Mouse (Mus musculus) ES-E14 (cell line): ENCODE results near the gene Cdh13.

Experiments
- HCFC1 ChIP-seq: IDR thresholded peaks from 2 replicates; pipeline ENCODE4 v1.6.1; 2012; ENCODE audit warnings: low read length, inconsistent platforms, borderline replicate concordance; ENCODE audit not compliant: insufficient read depth
- MAFK ChIP-seq: IDR thresholded peaks from 2 replicates; pipeline ENCODE4 v1.6.1; 2014; ENCODE audit warnings: mild to moderate bottlenecking, low read depth, low read length, inconsistent platforms; ENCODE audit not compliant: insufficient read depth
- ZC3H11A ChIP-seq: IDR thresholded peaks from 2 replicates; pipeline ENCODE4 v1.6.1; 2012; ENCODE audit warnings: low read depth, mild to moderate bottlenecking, inconsistent platforms, low read length, borderline replicate concordance
- ZNF384 ChIP-seq: IDR thresholded peaks from 2 replicates; pipeline ENCODE4 v1.6.1; 2012; ENCODE audit warnings: low read depth, low read length, inconsistent platforms

GRCm38 (mm10) chr8:119128266-119128665 lies 844.7 kb downstream of the Cdh13 start:
- no peak for TF ChIP-seq ZC3H11A
- no peak for TF ChIP-seq ZNF384
- TF ChIP-seq MAFK = no peak
- no peak for TF ChIP-seq HCFC1
